Mouse (Mus musculus) kidney, adult 11 months (tissue): ENCODE measurements around the gene Tbx19.
A peak's percentile ranks its signal among the peaks of the same experiment; 100 is the strongest.

Experiments
- DNase-seq: peaks from one replicate; pipeline ENCODE4 v3.0.0; 2022

The Tbx19 gene

DNA sequence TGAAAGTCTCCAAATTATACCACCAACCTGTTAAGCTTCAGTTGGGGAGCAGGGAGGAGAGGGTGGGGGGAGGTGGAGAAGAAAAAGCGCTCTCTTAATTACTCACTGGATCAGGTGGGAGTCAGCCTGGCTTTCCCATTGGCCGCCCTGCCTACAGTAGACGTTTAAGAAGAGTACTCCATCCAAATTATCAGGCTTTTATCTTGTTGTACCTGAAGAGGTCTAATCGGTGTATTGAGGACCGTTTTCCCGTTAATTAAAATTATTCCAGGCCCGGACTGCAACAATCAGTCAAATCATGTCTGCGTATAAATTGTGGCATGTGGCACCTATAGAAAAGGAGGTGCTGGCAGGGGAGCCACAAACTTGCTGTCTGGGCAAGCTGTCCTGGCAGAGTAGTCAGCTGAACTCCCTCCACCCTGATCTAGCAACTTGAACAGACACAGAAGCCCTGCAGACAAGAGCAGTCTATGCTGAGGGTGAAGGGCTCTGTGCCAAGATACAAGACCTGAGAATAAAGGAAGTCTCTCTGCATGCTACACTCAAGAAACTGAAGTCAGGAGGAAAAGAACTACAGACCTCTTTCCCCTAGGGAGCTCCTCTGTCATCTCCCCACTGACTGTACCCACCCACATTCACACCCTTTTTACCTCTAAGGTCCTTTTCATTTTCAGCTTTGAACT lies at the start of gene Tbx19:
Tbx19 (minus strand) TSS at position 51 of the 683 bp plus-strand sequence.
- DNase-seq, result no peak

DNA sequence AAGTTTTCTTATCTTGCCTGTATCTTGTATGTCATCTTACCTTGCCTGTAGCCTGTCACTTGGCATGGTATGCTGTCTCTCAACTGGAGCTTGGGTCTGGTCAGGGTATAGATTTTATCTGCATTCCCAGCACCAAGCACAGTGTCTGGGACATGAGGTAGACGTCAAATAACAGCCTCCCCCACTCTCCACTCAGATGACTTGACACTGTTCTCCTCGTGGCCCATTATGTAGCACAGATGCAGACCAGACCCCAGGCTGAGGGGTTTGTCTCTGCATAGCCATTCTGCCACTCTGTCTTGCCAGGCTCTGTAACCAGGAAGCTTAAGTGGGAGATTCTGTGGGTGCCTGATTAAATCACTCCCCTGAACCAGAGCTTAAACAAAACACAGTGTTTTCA lies 45.0 kb upstream of the Tbx19 start:
- DNase-seq, result no peak

DNA sequence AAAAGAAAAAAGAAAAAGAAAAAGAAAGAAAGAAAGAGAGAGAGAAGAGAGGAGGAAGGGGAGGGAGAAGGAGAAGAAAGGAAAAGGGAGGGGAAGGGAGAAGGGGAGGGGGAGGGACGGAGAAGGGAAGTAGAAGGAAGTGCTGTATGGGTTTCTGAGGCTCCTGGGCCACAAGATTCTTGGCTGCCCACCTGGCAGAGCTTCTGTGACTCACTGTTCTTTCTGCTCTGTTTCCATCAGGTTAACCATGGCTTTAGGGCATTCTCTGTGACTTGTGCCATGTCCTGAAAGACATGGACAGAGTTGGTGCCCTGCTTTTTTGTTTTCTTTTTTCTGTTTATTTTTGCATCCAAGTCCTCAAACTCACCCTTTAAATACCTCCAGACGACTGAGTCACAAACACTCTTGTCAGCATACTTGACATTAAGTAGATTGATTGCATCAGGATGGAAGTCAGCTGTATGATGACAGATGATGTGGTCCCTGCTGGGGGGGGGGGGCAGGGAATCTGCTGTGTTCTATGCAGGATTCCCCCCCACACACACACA lies 43.0 kb upstream of the Tbx19 start:
- no peak for DNase-seq

DNA sequence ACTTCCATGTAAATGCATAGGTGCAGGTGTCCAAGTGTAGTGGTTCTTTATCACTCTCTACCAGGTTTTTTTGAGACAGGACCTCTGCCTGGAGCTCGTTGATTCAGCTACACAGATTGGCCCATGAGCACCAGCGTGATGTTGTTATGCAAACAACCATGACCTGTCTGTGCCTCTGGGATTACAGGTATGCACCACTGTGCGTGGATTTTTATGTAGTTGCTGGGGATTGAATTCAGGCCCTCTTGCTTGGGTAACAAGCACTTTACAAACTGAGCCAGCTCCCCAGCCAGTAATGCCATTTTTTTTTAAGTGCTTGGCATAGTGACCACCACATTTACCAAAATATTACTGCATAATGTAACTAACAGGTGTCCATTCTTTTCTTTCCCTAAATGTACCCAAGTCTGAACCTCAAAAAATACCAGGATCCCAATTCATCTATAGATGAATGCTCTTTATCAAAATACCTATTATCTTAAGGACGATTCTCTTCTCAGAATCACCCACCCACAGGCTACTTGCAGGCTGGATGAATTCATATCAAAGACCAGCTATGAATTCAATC lies 41.0 kb upstream of the Tbx19 start:
- DNase-seq, result no peak

DNA sequence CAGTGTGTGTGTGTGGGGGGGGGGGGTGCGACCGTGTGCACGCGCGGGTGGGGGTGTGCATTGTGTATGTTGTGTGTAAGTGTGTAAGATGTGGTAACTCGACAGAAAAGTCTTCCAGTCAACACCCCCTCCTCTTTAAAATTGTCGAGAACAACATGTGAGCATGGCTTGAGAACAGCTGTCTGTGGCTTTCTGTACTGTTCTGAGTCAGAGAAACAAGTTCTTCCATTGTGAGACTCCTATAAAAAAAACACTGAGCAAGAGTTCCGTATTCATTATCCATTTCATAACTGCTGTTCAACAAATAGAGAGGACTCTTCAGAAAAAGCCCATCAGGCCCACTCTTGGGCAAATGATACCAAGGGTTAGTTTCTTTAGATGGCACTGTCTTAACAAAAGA lies 40.2 kb upstream of the Tbx19 start:
- no peak for DNase-seq

DNA sequence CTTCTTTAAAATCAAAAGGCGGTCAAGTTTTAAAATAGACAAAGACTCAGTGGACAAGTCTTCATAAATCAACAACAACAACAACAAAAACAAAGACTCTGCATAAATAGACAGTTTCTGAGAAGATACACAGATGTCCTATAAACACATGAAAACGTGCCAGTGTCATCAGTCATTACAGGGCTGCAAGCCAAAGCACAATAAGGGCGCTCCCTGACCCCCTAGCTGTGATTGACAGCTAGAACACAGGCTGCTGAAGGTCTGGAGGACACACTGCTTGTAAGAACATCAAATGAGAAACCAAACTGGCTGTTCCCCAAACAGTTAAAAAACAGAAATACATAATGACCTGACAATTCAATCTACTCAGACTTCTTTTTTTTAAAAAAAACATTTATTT lies 39.1 kb upstream of the Tbx19 start:
- no peak for DNase-seq

DNA sequence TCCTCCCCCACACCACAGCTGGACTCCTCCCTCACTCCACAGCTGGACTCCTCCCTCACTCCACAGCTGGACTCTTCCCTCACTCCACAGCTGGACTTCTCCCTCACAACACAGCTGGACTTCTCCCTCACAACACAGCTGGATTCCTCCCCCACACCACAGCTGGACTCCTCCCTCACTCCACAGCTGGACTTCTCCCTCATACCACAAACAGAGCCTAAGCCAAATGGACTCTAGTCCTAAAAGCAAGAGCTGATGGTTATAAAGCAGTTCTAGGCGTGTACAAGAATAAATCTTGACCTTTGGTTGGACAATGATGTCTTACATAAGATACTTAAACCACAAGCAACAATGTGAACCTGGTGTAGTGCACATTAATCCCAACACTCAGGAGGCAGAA lies 38.4 kb upstream of the Tbx19 start:
- DNase-seq, result peak; percentile 20

DNA sequence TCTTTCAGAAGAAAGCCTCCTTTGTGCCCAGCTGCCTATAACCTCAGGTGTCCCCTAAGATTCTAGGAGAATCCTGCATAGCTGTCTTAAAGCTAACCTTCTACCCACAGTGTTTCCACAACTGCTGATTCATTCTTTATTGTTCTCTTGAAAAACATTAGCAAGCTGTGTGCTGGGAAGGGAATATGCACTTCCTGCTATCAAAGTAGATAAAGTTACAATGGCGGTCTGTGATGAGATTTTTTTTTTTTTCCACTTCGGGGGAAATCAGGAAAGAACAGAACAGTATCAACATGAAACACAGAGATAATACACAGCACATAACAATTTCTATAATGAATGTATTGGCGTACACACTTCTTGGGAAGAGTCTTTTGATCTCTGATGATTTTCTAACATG lies 37.3 kb upstream of the Tbx19 start:
- no peak for DNase-seq

DNA sequence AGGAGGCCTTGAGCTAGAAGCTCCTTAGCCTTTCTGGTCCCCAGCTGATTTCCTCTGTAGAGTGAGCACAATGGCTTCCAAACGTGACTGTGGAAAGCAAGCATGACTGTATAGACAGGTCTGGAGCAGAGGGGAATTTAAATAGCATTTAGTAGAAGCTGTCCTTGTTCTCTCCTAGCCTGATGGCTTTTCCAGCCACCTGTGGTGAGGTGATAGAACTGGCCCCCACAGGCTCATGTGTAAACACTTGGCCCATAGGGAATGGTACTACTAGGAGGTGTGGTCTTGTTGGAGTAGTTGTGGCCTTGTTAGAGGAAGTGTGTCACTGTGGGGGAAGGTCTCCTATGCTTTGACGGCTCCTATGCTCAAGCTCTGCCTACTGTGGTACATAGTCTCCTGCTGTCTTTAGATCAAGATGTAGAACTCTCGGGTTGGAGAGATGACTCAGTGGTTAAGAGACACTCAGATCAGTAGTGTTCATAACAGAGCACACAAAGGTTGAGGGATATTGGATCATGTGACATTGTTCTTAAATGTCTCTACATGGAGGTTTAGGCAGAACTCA lies 34.9 kb upstream of the Tbx19 start:
- no peak for DNase-seq

DNA sequence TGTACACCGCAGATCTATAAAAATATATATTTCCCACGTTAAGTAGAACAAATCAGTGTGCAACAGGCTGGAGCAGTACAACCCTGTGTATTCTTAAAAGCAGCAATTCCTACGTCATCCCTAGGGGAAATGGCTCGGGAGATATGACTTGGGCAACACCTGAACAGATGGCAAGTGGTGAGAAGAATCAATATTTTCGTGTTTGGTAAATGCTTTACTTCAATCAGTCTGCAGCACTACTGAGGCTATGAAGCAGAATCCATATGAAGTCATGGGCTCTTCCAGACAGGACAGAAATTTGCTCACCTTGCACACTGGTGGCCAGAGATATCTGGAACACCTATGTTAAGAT lies 34.1 kb upstream of the Tbx19 start:
- no peak for DNase-seq

DNA sequence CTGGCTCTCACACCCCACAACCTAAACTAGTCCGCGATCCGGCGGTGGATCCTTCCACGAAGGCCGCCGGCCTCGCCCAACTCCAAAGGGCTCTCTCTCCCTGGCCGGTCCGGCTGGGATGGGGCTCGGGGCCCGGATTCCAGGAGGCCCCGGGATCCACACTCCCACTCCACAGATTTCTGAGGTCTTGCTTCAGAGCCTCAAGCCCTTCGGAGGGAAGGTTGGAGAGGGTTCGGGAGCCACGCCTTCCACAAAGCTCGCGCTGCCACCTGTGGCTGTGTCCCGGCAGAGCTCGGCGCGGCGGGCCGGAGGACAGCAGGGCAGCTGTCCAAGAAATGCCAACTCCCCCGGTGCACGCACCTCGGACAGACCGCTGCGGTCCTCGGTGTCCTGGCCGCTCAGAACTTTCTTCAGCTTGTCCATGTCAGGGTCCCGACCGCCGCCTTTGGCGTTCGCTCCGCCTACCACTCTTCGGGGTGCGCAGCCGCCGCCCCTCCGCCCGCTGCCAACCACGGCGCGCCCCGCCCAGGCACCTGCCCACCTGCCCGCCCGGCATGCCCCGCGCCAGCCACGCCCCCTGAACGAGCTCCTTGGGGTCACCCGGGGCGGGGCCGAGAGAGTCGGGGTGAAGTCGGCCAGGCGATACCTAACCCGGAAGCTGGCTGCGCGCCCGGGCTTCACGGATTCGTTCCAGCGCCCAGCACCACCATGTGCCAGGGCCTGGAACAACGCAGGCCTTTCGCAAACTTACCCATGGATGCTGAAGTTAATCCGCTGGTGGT lies 33.5 kb upstream of the Tbx19 start, which contains the start of gene Sft2d2:
Sft2d2 (minus strand) TSS at position 559 of the 782 bp plus-strand sequence.
- peak; percentile 95 for DNase-seq

DNA sequence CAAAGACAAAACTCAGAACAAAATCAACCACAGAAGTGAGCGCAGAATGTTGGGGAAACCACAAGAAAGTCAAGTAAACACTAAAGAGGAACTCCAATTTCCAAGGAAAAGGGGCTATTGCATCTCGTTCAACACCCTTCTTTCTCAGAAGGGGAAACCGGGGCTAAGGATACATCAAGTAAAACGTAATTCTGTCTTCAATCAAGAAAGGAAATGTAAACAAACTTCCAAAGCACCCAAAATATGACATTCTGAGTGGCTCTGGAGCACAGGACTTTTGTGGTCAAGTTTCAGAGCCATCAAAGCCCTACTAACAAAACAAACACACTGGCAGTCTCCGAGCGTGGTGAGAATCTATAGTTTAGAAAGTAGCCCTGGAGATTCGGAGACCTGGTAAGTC lies 32.9 kb upstream of the Tbx19 start:
- no peak for DNase-seq

DNA sequence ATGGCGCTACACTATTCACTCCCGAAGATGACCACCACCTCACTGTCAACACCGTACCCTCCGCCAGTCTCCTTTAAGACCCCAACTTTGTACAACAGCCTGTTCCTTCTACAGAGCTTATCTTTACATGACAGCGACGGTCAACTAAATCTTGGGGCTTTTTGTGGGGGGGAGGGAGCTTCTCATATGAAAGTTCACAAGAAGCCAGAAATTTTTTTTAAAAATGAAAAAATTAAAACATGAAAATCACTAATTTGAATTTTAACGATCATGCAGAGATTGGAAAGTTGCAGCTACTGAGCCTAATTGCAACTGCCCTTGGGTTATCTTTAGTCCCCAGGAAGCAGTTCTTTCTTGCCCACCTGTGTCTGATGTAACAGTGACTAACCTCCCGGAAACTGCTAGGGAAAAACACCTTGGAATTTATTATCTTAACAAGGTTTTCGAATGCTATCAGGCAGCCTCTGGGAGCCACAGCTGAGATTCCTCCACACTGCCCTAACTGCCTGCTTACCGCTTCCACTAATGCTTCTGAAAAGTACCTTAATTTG lies 32.2 kb upstream of the Tbx19 start:
- no peak for DNase-seq

DNA sequence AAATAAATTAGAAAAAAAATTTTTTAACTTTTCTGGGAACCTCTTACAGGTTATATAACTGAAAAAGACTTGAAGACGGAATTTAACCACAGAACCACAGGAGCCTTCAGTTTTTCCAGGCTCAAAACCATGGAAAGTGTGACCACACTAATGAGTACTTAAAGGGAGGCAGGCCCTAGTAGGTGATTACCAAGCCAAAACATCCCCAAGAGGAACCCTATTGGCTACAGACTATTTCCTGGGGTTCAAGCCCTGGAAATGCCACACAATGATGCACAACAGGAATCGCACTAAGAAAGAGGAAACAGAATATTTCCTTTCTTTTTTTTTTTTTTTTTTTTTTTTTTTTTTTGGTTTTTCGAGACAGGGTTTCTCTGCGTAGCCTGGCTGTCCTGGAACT lies 31.5 kb upstream of the Tbx19 start:
- DNase-seq, result no peak

DNA sequence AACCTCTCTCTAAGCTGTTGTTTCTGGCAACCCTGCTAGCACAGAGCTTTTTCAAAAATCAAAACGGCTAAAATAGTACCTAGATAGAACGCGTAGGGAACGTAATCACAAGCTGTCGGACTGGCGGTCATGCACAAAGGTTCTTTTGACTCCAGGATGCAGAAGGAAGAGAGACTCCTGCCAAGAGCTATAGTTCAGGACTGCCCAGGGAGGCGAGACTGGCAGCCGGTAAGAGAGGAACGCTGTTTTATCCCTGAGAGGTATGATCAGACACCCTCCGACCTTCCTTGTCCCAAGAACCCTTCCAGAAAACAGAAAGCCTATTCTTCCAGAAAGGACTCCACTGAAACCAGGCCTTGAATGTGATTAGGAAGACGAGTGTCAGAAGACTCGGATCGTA lies 31.0 kb upstream of the Tbx19 start:
- no peak for DNase-seq

DNA sequence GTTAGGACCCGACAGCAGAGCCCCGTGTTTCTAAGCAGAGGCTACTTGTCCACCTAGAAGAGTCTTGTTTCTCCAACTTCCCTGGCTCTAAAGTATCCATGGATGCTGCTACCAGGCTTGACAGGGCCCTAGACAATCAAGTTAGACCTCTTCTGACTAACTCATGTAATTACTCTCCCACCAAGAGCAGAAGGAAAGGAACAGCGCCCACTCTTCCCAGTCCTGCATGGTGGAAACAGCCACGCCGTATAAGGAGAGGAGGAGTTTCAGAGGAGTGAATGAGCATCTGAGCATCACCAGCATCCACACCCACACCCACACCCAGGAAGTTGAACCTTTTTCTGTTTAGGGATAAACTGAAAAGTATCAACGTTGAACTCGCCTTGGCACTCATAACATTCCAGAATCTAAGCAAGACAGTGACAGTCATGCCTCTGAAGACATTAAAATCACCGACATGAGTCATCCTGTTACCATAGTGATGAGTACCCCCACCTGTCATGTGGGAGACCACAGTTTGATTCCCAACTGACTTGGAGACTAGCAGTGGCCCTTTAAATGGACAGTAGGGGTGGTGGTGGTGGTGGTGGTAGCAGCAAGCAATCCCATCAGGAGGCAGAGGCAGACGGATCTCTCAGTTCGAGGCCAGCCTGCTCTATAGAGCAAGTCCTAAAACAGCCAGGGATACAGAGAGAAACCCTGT lies 30.1 kb upstream of the Tbx19 start:
- no peak for DNase-seq

DNA sequence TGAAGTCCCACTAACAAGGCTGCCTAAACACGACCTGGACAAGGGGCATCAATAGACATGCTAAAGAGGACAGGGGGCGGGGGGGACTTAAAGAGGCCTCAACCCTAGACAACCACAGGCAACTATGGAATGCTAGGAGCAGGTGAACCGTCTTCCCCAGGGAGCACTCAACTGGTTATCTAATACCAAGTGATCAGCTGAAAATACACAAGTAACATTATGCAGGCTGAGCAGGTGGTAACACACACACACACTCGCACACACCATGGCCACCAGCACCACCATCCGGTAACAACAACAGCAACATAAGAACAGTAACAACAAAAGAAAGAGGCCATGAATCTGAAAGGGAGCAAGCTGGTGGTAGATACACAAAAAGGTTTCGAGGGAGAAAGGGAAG lies 29.5 kb upstream of the Tbx19 start:
- DNase-seq, result no peak

DNA sequence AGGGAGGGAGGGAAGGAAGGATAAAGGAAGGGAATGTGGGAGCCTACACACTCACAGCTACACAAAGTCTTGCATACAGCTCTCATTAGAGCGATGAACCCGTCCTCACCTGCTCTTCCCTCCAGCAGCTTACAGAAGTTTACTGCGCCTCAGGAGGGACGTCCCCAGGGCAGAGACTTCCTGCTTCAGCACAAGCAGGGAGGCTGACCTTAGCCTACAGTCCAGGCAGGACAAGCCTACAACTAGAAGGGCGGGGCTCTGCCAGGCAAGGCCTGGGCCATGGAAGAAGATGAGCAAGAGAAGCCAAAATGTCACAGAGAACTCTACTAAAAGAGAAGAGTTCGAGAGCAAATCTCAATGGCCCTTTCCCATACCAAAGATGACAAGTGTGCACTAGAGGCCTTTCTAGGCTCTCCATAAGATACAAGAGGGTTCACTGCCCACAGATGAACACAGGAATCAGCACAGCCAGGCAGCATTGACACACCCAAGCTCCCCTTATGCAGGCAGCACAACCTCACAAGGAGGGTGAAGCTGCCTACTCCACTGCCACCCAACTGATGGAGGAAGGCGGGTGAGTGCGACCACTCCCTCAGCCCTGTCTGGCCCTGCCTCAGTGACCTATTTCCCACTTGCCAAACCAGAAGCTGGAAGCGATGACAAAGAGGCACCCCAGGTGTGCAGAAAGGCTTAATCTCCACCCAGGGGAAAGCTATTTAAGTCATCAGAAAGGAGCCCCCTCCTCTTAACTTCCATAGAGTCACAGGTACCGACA lies 28.4 kb upstream of the Tbx19 start:
- DNase-seq, result no peak

DNA sequence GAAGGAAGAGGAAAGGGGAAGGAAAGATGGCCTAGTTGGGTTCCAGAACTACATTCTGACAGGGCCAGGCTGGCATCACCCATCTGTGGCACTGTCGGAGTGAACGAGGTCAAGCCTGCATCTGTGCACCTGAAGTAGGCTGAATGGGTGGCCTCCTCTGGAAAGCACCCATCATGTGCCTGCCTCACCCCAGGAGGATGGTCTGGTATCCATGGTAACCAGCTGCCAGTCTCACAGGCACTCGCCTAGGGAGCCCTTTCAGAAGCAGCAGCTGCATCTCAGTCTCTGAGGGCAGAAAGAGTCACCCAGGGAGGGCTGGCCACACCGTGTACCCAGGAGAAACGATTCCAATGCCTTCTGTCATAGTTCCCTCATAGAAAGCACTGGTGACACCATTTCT lies 26.8 kb upstream of the Tbx19 start:
- no peak for DNase-seq

DNA sequence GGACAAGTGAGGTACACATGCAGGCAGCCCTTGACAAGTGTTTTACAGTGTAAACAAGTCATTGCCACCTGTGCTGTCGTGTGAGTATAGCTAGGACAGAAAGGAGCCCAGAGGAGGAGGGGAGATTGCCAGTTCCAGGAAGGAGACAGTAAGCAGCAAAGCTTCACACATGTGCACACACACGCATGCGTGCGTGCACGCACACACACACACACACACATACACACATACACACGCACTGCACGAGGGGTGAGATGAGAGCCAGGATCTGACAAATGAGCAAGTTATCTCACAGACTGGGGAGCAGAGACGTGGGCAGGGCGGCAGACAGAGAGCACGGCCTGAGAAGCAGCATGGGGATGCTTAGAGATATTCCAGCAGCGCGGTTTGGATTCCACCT lies 25.9 kb upstream of the Tbx19 start:
- no peak for DNase-seq

DNA sequence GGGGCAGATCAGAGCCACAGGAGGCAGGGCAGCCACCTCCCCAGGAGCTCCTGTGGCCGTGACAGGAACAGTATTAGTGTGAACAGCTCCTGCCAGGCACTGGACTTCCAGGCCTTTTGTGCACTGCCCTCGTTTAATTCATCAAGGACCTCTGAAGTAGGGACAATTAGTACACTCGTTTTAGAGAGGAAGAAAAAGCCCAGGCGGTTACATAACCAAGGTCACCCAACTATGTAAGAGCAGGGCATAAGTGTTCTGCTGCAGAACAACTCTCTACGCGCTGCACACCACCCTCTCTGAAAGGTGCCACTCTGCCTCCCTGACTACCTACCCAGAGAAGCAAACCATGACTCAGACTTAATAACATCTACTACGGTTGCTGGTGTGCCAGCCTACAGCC lies 24.5 kb upstream of the Tbx19 start:
- DNase-seq, result peak; percentile 64

DNA sequence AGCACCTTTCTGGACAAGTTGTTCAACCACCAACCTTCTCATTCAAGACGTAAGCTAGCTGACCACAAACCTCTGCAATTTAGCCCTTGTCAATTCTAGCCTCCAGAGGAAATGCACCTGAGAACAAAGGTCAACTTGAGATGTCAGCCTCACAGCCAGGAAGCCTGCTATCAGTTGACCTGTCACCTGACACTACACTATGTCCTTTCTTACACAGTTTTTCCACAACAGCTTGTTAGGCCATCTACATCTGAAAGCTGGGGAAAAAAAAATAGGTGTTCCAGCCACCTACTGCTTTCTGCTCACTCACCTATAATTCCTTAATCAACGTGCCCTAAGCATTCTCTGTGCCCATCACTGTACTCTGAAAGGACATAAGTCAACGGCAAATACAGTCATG lies 23.6 kb upstream of the Tbx19 start:
- no peak for DNase-seq
